Mouse (Mus musculus): Measurements from ENCODE around the gene Edem3.

DNA sequence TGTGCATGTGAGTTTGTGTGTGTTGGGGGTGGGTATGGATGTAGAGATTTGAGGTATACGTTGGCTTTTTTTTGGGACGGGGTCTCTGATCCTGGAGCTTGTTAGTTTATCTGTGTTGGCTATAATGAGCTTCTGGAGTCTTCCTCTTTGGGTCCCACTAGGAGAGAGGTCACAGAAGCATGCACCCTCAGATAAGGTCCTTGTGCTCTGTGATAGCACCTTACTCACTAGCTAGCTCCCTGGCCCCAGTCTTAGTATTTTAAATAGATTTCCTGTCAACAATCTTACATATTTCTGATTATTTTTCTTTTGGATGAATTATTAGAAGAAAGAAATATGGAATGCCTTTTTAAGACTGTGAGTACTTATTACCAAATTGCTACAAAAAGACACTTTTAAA, 24.1 kb downstream of the Edem3 start:
- TF ChIP-seq CTCF (IDR thresholded peaks at IDR 0.05; ENCODE audit: low read depth, low read length) (no peak), POLR2A (IDR thresholded peaks at IDR 0.05; ENCODE audit: insufficient read depth, low read length) (no peak)
